Mouse (Mus musculus) left cerebral cortex, postnatal 36 days (tissue): ENCODE data around the gene Armc6. TPM values are rescaled to one million over a fixed set of nuclear protein-coding genes. Genes with fewer than 3 reads are reported as not detected.
A peak's percentile ranks its signal among the peaks of the same experiment; 100 is the strongest.

Experiments
- DNase-seq, 2 experiments: peaks; one replicate each; pipeline ENCODE4 v3.0.0; 2021 to 2022; ENCODE audit warnings: low spot score in 2 of 2, mixed read lengths in 1 of 2
- intact Hi-C: fragments of 180-260 bp; cut with DNase I; formaldehyde crosslinking; loops from one replicate; pipeline ENCODE4 v1.15.1; 2025
- total RNA-seq, 2 experiments: library from RNA; stranded (reverse); gene quantifications; 2 replicates each; pipeline ENCODE4 v1.2.3; 2021

Armc6 gene
- total RNA-seq: 10 to 100 TPM; 37.4 to 42.2 TPM

GRCm38 (mm10) chr8:70234080-70234780 lies at the start of gene Armc6, which contains the start of gene Sugp2:
Armc6 (minus strand) TSS chr8:70234466.
Sugp2 (plus strand) TSS chr8:70234226.
- DNase-seq: peak; percentile 96 to 97
- intact Hi-C loops: loop anchor here (5.0 to 10.0 kb wide), 2 partner anchors 42 to 319 kb away; no protein-coding TSS in a partner anchor

GRCm38 (mm10) chr8:70283136-70284077 lies 49.1 kb upstream of the Armc6 start:
- intact Hi-C loops: no loop called here
- no peak for DNase-seq

DNA sequence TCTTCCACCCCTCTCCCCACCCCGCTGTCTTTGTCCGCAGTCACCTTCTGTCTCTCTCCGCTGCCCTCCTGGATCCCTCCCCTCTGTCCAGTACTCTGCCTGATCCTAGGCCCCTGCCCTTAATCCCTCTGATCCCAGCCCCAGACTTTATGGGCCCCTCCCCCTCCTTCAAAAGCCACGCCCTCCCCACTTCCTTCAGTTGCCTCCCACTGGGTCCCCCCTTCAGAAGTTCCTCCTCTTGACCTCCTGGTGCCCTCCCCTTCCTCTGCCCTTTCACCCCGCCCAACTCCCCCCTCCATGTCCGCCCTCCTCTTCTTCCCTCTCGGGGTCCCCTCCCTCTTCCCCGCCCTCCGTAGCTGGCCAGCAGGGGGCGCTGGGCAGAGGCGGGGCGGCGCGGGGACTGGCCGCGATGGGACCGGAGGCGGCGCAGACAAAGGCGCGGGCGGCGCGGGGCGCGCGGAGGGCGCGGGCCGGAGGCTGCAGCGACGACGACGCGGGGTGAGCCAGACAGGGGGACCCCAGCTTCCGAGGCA lies 48.4 kb upstream of the Armc6 start, which contains the start of gene Homer3:
Gene Homer3, plus strand, starts transcription at position 225 of the 533 bp plus-strand sequence.
- intact Hi-C loops: no loop called here
- peak; percentile 71 to 78 for DNase-seq

DNA sequence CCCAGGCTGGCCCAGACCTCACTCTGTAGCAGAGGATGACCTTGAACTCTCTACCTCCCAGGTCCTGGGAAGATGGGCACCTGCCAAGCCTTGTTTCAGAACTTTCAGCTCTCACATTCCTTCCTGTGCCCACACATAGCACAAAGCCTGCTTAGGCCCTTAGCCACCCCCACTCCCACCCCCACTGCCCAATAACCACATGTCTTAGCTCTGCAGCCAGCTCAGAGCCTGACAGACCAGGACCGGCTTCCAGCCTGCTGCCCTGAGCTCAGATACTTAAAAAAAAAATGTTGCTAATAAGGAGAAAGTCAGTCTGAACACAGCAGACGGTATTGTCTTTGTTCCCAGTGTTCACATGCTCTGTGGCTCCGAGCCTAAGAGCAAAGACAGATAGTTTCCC lies 46.7 kb upstream of the Armc6 start:
- no peak for DNase-seq
- intact Hi-C loops: no loop called here

- intact Hi-C loops: no loop called here
These were observed 45.0 kb upstream of the Armc6 start for GRCm38 (mm10) chr8:70279266-70279665.

GRCm38 (mm10) chr8:70278175-70278574 lies 43.9 kb upstream of the Armc6 start:
- intact Hi-C loops: no loop called here
- peak; percentile 33 to 57 for DNase-seq

More at GRCm38 (mm10) chr8:70279266-70279665, 45.0 kb upstream of the Armc6 start:
- DNase-seq: no peak

GRCm38 (mm10) chr8:70276476-70276875 lies 42.2 kb upstream of the Armc6 start:
- intact Hi-C loops: no loop called here
- no peak for DNase-seq

DNA sequence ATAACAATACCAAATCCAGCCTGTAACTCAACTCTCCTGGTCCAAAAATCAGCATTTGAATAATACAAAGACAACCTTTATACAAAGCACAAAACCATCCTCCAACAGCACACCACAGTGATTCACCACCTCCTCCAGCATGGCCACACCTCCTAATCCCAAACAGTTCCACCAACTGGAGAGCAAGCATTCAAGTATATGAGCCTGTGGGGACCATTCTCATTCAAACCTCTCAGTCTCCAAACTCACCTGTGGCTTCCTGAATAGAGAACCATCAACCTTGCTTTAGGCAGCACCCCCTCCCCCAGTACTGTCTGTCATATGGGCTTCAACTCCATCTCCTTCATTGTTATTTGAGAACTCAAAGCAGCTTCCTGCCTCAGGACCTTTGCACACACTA lies 40.1 kb upstream of the Armc6 start:
- intact Hi-C loops: no loop called here
- DNase-seq: no peak

DNA sequence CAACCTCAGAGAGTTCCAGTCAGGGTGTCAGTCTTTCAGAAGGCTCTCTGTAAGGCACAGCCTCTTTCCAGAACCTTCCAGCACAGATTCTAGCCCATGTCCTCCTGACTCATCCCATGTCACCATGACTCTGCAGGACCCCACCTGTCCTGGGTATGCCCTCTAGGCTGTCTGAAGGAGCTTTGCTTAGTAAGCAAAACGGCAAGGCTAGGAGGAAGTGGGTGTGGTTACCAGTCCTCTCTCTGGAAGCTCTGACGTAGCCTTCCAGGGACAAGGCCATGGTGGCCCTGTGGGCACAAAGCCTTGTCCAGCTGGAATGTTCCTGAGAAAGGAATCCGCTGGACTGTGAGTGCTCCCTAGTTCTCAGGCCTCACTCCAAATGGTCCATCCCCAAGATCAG lies 38.7 kb upstream of the Armc6 start:
- intact Hi-C loops: no loop called here
- no peak for DNase-seq

GRCm38 (mm10) chr8:70268799-70269565 lies 34.7 kb upstream of the Armc6 start:
- intact Hi-C loops: no loop called here
- peak; percentile 46 to 49 for DNase-seq

GRCm38 (mm10) chr8:70268311-70268710 lies 34.0 kb upstream of the Armc6 start:
- no peak for DNase-seq
- intact Hi-C loops: no loop called here

- intact Hi-C loops: no loop called here
- no peak for DNase-seq
These were observed 33.4 kb upstream of the Armc6 start for GRCm38 (mm10) chr8:70267674-70268073.

- intact Hi-C loops: no loop called here
- DNase-seq: no peak
These were observed 24.8 kb upstream of the Armc6 start for GRCm38 (mm10) chr8:70259043-70259442.

- intact Hi-C loops: no loop called here
- DNase-seq: no peak
These were observed 24.3 kb upstream of the Armc6 start for GRCm38 (mm10) chr8:70258600-70258999.

DNA sequence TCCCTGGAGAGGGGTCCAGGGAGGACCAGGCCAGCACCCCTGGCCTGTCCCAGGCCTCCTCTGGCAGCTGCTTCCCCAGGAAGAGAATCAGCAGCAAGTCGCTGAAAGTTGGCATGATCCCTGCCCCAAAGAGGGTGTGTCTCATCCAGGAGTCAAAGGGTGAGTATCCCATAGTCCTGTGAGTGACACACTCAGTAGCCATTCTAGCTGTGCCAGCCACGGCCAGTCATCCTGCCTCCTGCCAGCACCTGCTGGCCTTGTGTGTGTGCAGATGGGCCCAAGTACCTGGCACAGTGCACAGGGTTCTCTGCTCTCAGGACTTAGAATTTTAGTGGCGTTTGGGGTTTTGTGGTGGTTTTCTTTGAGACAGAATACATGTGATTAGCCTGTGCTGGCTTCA lies 23.2 kb upstream of the Armc6 start:
- intact Hi-C loops: no loop called here
- no peak for DNase-seq

GRCm38 (mm10) chr8:70254628-70255027 lies 20.4 kb upstream of the Armc6 start:
- intact Hi-C loops: no loop called here
- no peak for DNase-seq

DNA sequence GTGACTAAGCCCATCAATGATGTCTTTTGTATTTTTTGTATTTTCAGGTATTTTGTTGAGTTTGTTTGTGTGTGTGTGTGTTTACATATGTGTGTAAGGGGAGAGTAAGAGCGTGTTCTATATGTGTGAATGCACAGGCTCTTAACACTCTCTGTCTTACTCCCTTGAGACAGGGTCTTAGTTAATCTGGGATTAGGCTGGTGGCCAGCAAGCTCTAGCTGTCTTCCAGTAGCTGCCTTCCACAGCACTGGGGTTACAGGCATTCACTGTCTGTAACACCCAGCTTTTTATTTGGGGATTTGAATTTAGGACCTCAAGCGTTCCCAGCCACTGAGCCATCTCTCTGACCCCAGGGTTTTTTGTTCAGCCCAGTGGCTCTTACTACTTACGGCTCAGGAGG lies 13.6 kb upstream of the Armc6 start:
- intact Hi-C loops: no loop called here
- no peak for DNase-seq

DNA sequence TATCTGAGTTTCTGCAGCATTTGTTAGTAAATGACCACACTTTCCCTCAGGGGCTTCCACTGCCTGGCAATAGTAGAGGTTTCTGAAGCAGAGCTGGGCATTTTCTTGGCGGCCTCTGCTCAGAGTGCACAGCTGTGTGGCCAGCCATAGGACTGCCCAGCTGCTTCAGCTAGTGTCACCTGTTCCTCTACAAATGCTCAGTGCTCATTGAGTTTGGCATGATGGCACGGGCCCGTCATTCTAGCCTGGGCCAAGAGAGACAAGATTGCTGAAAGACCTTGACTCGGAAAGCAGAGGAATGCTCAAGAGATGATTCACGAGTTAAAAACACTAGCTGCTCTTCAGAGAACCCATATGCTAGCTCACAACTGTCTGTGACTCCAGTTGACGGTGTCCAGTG lies 12.4 kb upstream of the Armc6 start:
- intact Hi-C loops: no loop called here

DNA sequence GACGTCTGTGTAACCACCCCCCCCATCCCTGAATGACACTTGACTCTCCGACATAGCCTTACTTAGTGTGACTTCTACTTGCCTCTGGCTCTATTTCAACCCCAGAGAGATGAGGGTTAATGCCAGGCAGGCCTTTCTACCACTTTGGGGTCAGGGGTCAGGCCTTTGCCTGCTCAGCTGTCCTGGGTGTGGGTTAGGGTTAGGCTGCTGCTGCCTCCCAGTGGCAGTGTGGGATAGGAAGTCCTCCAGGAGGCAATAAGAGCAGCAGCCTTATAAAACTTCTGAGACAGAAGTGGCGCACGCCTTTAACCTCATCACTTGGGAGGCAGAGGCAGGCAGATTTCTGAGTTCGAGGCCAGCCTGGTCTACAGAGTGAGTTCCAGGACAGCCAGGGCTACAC lies 6.4 kb upstream of the Armc6 start:
- no peak for DNase-seq
- intact Hi-C loops: no loop called here

More for the DNA sequence above, 12.4 kb upstream of the Armc6 start:
- no peak for DNase-seq
